8 mouse cellular contexts compared by ENCODE assay signal in the genomic region with DNA sequence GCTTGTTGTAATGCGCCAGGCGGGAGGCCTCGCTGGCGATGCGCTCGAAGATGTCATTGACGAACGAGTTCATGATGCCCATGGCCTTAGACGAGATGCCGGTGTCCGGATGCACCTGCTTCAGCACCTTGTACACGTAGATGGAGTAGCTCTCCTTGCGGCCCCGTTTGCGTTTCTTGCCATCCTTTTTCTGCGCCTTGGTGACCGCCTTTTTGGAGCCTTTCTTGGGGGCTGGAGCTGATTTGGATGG. TPM values are rescaled to one million over a fixed set of nuclear protein-coding genes. Genes with fewer than 3 reads are reported as not detected.
DNase-seq lines count a peak whose midpoint lies in the region; ATAC-seq and TF ChIP-seq lines count a peak whose summit lies in the region.
"Not testable (repeated sequence)": the region's sequence is repeated elsewhere in the genome, so short reads cannot be mapped to it uniquely, and the experiment has no call there.

No protein-coding gene starts in this region.

- peaks cover 55% of the 10 kb centered on the region for H3K27me3 ChIP-seq in forebrain, embryonic 10.5 days (ENCODE audit: poor library complexity, severe bottlenecking)
- not testable (repeated sequence) for H3K27me3 ChIP-seq in heart, embryonic 14.5 days (ENCODE audit: control insufficient read depth, insufficient read depth, low read length); intestine, embryonic 14.5 days (replicated peaks; ENCODE audit: control insufficient read depth, insufficient read depth, low read length); neural tube, embryonic 12.5 days (replicated peaks); testis, adult 2 months (ENCODE audit: control insufficient read depth, insufficient read depth, low read length)
- peaks cover 31% of the 10 kb centered on the region for H3K27me3 ChIP-seq in limb, embryonic 13.5 days
- H3K27me3 ChIP-seq in lung, embryonic 16.5 days (ENCODE audit: control insufficient read depth, insufficient read depth, low read depth, low read length) = peaks cover 16% of the 10 kb centered on the region

- peak overlapping the region; percentile 89 for H3K27ac ChIP-seq in bone marrow, adult 2 months (ENCODE audit: control insufficient read depth, insufficient read depth, low read depth, low read length, poor library complexity)
- peak overlapping the region; percentile 96 for H3K27ac ChIP-seq in forebrain, embryonic 10.5 days
- peak overlapping the region; percentile 76 to 96 for H3K27ac ChIP-seq in heart, embryonic 14.5 days (replicated peaks in 1 of 2; ENCODE audit: control insufficient read depth in 1 of 2, insufficient read depth in 1 of 2, low read depth in 2 of 2, low read length in 2 of 2)
- H3K27ac ChIP-seq in intestine, embryonic 14.5 days (ENCODE audit: low read depth) = peak overlapping the region; percentile 94
- peak overlapping the region; percentile 86 for H3K27ac ChIP-seq in limb, embryonic 13.5 days
- H3K27ac ChIP-seq in lung, embryonic 16.5 days (ENCODE audit: low read length) = peak overlapping the region; percentile 99
- peak overlapping the region; percentile 98 for H3K27ac ChIP-seq in neural tube, embryonic 12.5 days
- H3K27ac ChIP-seq in testis, adult 2 months (ENCODE audit: control insufficient read depth, insufficient read depth, low read depth, low read length) = peak overlapping the region; percentile 98

- 0% methylated on average over 17 of the region's 17 CpGs for WGBS in bone marrow, adult 2 months
- under 1% methylated on average over 17 of the region's 17 CpGs for WGBS in forebrain, embryonic 10.5 days
- WGBS in heart, embryonic 14.5 days = under 1% methylated on average over 17 of the region's 17 CpGs
- WGBS in intestine, embryonic 14.5 days = under 1% methylated on average over 17 of the region's 17 CpGs
- 0% methylated on average over 17 of the region's 17 CpGs for WGBS in limb, embryonic 13.5 days
- WGBS in lung, embryonic 16.5 days = 1% methylated on average over 14 of the region's 17 CpGs
- WGBS in neural tube, embryonic 12.5 days = under 1% methylated on average over 17 of the region's 17 CpGs

- not testable (repeated sequence) for DNase-seq in forebrain, embryonic 10.5 days (ENCODE audit: extremely low spot score, low spot score)
- DNase-seq in intestine, embryonic 14.5 days (ENCODE audit: low spot score) = peak; percentile 89

- ATAC-seq in heart, embryonic 14.5 days (ENCODE audit: insufficient number of reproducible peaks, insufficient read depth, low FRiP score, low read depth); limb, embryonic 13.5 days (ENCODE audit: low FRiP score, low read depth); lung, embryonic 16.5 days (ENCODE audit: low read depth): not testable (repeated sequence)
- ATAC-seq in intestine, embryonic 14.5 days (replicated peaks; ENCODE audit: low FRiP score, low TSS enrichment, low read depth) = peak; percentile 40; the same call in 1 of the 2 replicates
- ATAC-seq in neural tube, embryonic 12.5 days (ENCODE audit: low FRiP score, low read depth) = peak; percentile 30; the same call in 1 of the 2 replicates

- TF ChIP-seq POLR2A in bone marrow, adult 2 months (IDR thresholded peaks at IDR 0.05; ENCODE audit: borderline replicate concordance, control insufficient read depth, low read depth, low read length) = peak; percentile 13; the same call in 1 of the 2 replicates
- not testable (repeated sequence) for TF ChIP-seq POLR2A in testis, adult 2 months (IDR thresholded peaks at IDR 0.05; ENCODE audit: control insufficient read depth, low read depth, low read length)

- H3K4me3 ChIP-seq in bone marrow, adult 2 months (replicated peaks; ENCODE audit: control insufficient read depth, low read depth, low read length) = peak overlapping the region; percentile 68
- peak overlapping the region; percentile 83 for H3K4me3 ChIP-seq in forebrain, embryonic 10.5 days
- peak overlapping the region; percentile 55 to 57 for H3K4me3 ChIP-seq in heart, embryonic 14.5 days (ENCODE audit: control insufficient read depth in 1 of 2, insufficient read depth in 1 of 2, low read depth in 1 of 2, low read length in 2 of 2)
- peak overlapping the region; percentile 80 for H3K4me3 ChIP-seq in intestine, embryonic 14.5 days (ENCODE audit: low read depth, low read length)
- H3K4me3 ChIP-seq in limb, embryonic 13.5 days = peak overlapping the region; percentile 84
- H3K4me3 ChIP-seq in lung, embryonic 16.5 days (ENCODE audit: low read length) = peak overlapping the region; percentile 85
- peak overlapping the region; percentile 71 for H3K4me3 ChIP-seq in neural tube, embryonic 12.5 days
- peak overlapping the region; percentile 92 for H3K4me3 ChIP-seq in testis, adult 2 months (ENCODE audit: control insufficient read depth, low read depth, low read length)

- peak overlapping the region; percentile 83 for H3K9ac ChIP-seq in heart, embryonic 14.5 days (ENCODE audit: low read length)
- peak overlapping the region; percentile 72 for H3K9ac ChIP-seq in intestine, embryonic 14.5 days (ENCODE audit: low read length)
- peak overlapping the region; percentile 74 for H3K9ac ChIP-seq in limb, embryonic 13.5 days
- peak overlapping the region; percentile 75 for H3K9ac ChIP-seq in lung, embryonic 16.5 days (ENCODE audit: low read length)
- H3K9ac ChIP-seq in neural tube, embryonic 12.5 days = peak overlapping the region; percentile 85

- not testable (repeated sequence) for H3K9me3 ChIP-seq in forebrain, embryonic 10.5 days; heart, embryonic 14.5 days (ENCODE audit: control insufficient read depth, low read length); intestine, embryonic 14.5 days (ENCODE audit: control insufficient read depth, low read length); limb, embryonic 13.5 days; lung, embryonic 16.5 days (ENCODE audit: control insufficient read depth, low read length); neural tube, embryonic 12.5 days

- not testable (repeated sequence) for TF ChIP-seq CTCF in bone marrow, adult 2 months (IDR thresholded peaks at IDR 0.05; ENCODE audit: control insufficient read depth, insufficient read depth, low read length); testis, adult 2 months (IDR thresholded peaks at IDR 0.05; ENCODE audit: control insufficient read depth, insufficient read depth, insufficient replicate concordance, low read depth, low read length)

- H3K4me1 ChIP-seq in bone marrow, adult 2 months (ENCODE audit: control insufficient read depth, insufficient read depth, low read length); testis, adult 2 months (ENCODE audit: control insufficient read depth, insufficient read depth, low read length): not testable (repeated sequence)
- peaks cover 68% of the 10 kb centered on the region for H3K4me1 ChIP-seq in forebrain, embryonic 10.5 days
- peaks cover 9 to 30% of the 10 kb centered on the region in 2 experiments for H3K4me1 ChIP-seq in heart, embryonic 14.5 days (ENCODE audit: control insufficient read depth in 2 of 2, insufficient read depth in 2 of 2, low read length in 2 of 2)
- H3K4me1 ChIP-seq in intestine, embryonic 14.5 days (replicated peaks; ENCODE audit: control insufficient read depth, insufficient read depth, low read length) = peaks cover 22% of the 10 kb centered on the region
- peaks cover 40% of the 10 kb centered on the region for H3K4me1 ChIP-seq in limb, embryonic 13.5 days
- H3K4me1 ChIP-seq in lung, embryonic 16.5 days (replicated peaks; ENCODE audit: control insufficient read depth, insufficient read depth, low read length) = peaks cover 19% of the 10 kb centered on the region
- peaks cover 26% of the 10 kb centered on the region for H3K4me1 ChIP-seq in neural tube, embryonic 12.5 days

- peak overlapping the region; percentile 95 for H3K4me2 ChIP-seq in heart, embryonic 14.5 days (ENCODE audit: low read length)
- peak overlapping the region; percentile 94 for H3K4me2 ChIP-seq in intestine, embryonic 14.5 days (ENCODE audit: low read length)
- peak overlapping the region; percentile 93 for H3K4me2 ChIP-seq in limb, embryonic 13.5 days (replicated peaks)
- H3K4me2 ChIP-seq in lung, embryonic 16.5 days (ENCODE audit: low read depth, low read length) = peak overlapping the region; percentile 62
- H3K4me2 ChIP-seq in neural tube, embryonic 12.5 days (replicated peaks) = peak overlapping the region; percentile 91

- H3K36me3 ChIP-seq in forebrain, embryonic 10.5 days (replicated peaks) = peaks cover 13% of the 10 kb centered on the region
- H3K36me3 ChIP-seq in heart, embryonic 14.5 days (ENCODE audit: control insufficient read depth, insufficient read depth, low read length) = peaks cover 22% of the 10 kb centered on the region
- H3K36me3 ChIP-seq in intestine, embryonic 14.5 days (ENCODE audit: control insufficient read depth, insufficient read depth, low read length) = peaks cover 19% of the 10 kb centered on the region
- H3K36me3 ChIP-seq in limb, embryonic 13.5 days = peaks cover 14% of the 10 kb centered on the region
- not testable (repeated sequence) for H3K36me3 ChIP-seq in lung, embryonic 16.5 days (ENCODE audit: control insufficient read depth, insufficient read depth, low read length); neural tube, embryonic 12.5 days; testis, adult 2 months (ENCODE audit: control insufficient read depth, insufficient read depth, low read length)

RNA-seq across cellular contexts. Expression of gene Hist3h2a, which starts 0.4 kb away (rescaled TPM):
- 22.9 and 25.6 TPM in 2 replicates for polyA plus RNA-seq in bone marrow, adult 2 months (2011; ENCODE audit: insufficient read depth, insufficient read length, low replicate concordance, missing spikeins)
- polyA plus RNA-seq in forebrain, embryonic 10.5 days (2016; fragmentation: Nextera tagmentation; extraction: Ambion mirVana) = 15.1 and 19.4 TPM in 2 replicates
- polyA plus RNA-seq in heart, embryonic 14.5 days (2014; fragmentation: Nextera tagmentation; extraction: Ambion mirVana) = 34.0 and 40.8 TPM in 2 replicates
- polyA plus RNA-seq in intestine, embryonic 14.5 days (2014; fragmentation: Nextera tagmentation; extraction: Ambion mirVana) = 28.7 and 30.3 TPM in 2 replicates
- 29.6 and 29.9 TPM in 2 replicates for polyA plus RNA-seq in limb, embryonic 13.5 days (2015; fragmentation: Nextera tagmentation; extraction: Ambion mirVana)
- polyA plus RNA-seq in lung, embryonic 16.5 days (2015; fragmentation: Nextera tagmentation; extraction: Ambion mirVana) = 21.8 and 23.3 TPM in 2 replicates
- polyA plus RNA-seq in neural tube, embryonic 12.5 days (2016; fragmentation: Nextera tagmentation; extraction: Ambion mirVana) = 91.6 and 103 TPM in 2 replicates
- polyA plus RNA-seq in testis, adult 2 months (2012; rRNA removed) = 6.4 and 6.5 TPM in 2 replicates

RNA-seq across cellular contexts. Expression of gene Trim17, which starts 0.4 kb away (rescaled TPM):
- 0.29 TPM in 1 of 2 replicates, not detected in the other for polyA plus RNA-seq in bone marrow, adult 2 months (2011; ENCODE audit: insufficient read depth, insufficient read length, low replicate concordance, missing spikeins)
- 0.19 and 0.31 TPM in 2 replicates for polyA plus RNA-seq in forebrain, embryonic 10.5 days (2016; fragmentation: Nextera tagmentation; extraction: Ambion mirVana)
- 0.11 and 0.47 TPM in 2 replicates for polyA plus RNA-seq in heart, embryonic 14.5 days (2014; fragmentation: Nextera tagmentation; extraction: Ambion mirVana)
- polyA plus RNA-seq in intestine, embryonic 14.5 days (2014; fragmentation: Nextera tagmentation; extraction: Ambion mirVana) = 0.24 and 0.28 TPM in 2 replicates
- 0.87 and 1.7 TPM in 2 replicates for polyA plus RNA-seq in limb, embryonic 13.5 days (2015; fragmentation: Nextera tagmentation; extraction: Ambion mirVana)
- 0.41 and 0.65 TPM in 2 replicates for polyA plus RNA-seq in lung, embryonic 16.5 days (2015; fragmentation: Nextera tagmentation; extraction: Ambion mirVana)
- polyA plus RNA-seq in neural tube, embryonic 12.5 days (2016; fragmentation: Nextera tagmentation; extraction: Ambion mirVana) = 0.84 and 1.0 TPM in 2 replicates
- polyA plus RNA-seq in testis, adult 2 months (2012; rRNA removed) = 166 and 167 TPM in 2 replicates

RNA-seq across cellular contexts. Expression of gene Hist3h2ba, which starts 5.4 kb away (rescaled TPM):
- polyA plus RNA-seq in bone marrow, adult 2 months (2011; ENCODE audit: insufficient read depth, insufficient read length, low replicate concordance, missing spikeins) = 18.8 and 22.9 TPM in 2 replicates
- polyA plus RNA-seq in forebrain, embryonic 10.5 days (2016; fragmentation: Nextera tagmentation; extraction: Ambion mirVana) = 22.7 and 36.5 TPM in 2 replicates
- 8.9 and 16.0 TPM in 2 replicates for polyA plus RNA-seq in heart, embryonic 14.5 days (2014; fragmentation: Nextera tagmentation; extraction: Ambion mirVana)
- polyA plus RNA-seq in intestine, embryonic 14.5 days (2014; fragmentation: Nextera tagmentation; extraction: Ambion mirVana) = 24.9 and 26.3 TPM in 2 replicates
- polyA plus RNA-seq in limb, embryonic 13.5 days (2015; fragmentation: Nextera tagmentation; extraction: Ambion mirVana) = 35.8 and 40.7 TPM in 2 replicates
- polyA plus RNA-seq in lung, embryonic 16.5 days (2015; fragmentation: Nextera tagmentation; extraction: Ambion mirVana) = 24.0 and 28.3 TPM in 2 replicates
- 167 and 246 TPM in 2 replicates for polyA plus RNA-seq in neural tube, embryonic 12.5 days (2016; fragmentation: Nextera tagmentation; extraction: Ambion mirVana)
- polyA plus RNA-seq in testis, adult 2 months (2012; rRNA removed) = 8.7 and 8.9 TPM in 2 replicates

RNA-seq across cellular contexts. Expression of gene Rnf187, which starts 15.4 kb away (rescaled TPM):
- 108 and 135 TPM in 2 replicates for polyA plus RNA-seq in bone marrow, adult 2 months (2011; ENCODE audit: insufficient read depth, insufficient read length, low replicate concordance, missing spikeins)
- 265 and 273 TPM in 2 replicates for polyA plus RNA-seq in forebrain, embryonic 10.5 days (2016; fragmentation: Nextera tagmentation; extraction: Ambion mirVana)
- 208 and 213 TPM in 2 replicates for polyA plus RNA-seq in heart, embryonic 14.5 days (2014; fragmentation: Nextera tagmentation; extraction: Ambion mirVana)
- polyA plus RNA-seq in intestine, embryonic 14.5 days (2014; fragmentation: Nextera tagmentation; extraction: Ambion mirVana) = 240 and 258 TPM in 2 replicates
- polyA plus RNA-seq in limb, embryonic 13.5 days (2015; fragmentation: Nextera tagmentation; extraction: Ambion mirVana) = 245 and 261 TPM in 2 replicates
- 150 and 161 TPM in 2 replicates for polyA plus RNA-seq in lung, embryonic 16.5 days (2015; fragmentation: Nextera tagmentation; extraction: Ambion mirVana)
- polyA plus RNA-seq in neural tube, embryonic 12.5 days (2016; fragmentation: Nextera tagmentation; extraction: Ambion mirVana) = 594 and 608 TPM in 2 replicates
- polyA plus RNA-seq in testis, adult 2 months (2012; rRNA removed) = 215 and 247 TPM in 2 replicates

RNA-seq across cellular contexts. Expression of gene Trim11, which starts 23.8 kb away (rescaled TPM):
- polyA plus RNA-seq in bone marrow, adult 2 months (2011; ENCODE audit: insufficient read depth, insufficient read length, low replicate concordance, missing spikeins) = 37.2 and 67.8 TPM in 2 replicates
- polyA plus RNA-seq in forebrain, embryonic 10.5 days (2016; fragmentation: Nextera tagmentation; extraction: Ambion mirVana) = 18.5 and 19.6 TPM in 2 replicates
- polyA plus RNA-seq in heart, embryonic 14.5 days (2014; fragmentation: Nextera tagmentation; extraction: Ambion mirVana) = 33.4 and 36.1 TPM in 2 replicates
- polyA plus RNA-seq in intestine, embryonic 14.5 days (2014; fragmentation: Nextera tagmentation; extraction: Ambion mirVana) = 16.5 and 19.6 TPM in 2 replicates
- polyA plus RNA-seq in limb, embryonic 13.5 days (2015; fragmentation: Nextera tagmentation; extraction: Ambion mirVana) = 23.8 and 24.0 TPM in 2 replicates
- polyA plus RNA-seq in lung, embryonic 16.5 days (2015; fragmentation: Nextera tagmentation; extraction: Ambion mirVana) = 21.9 and 23.2 TPM in 2 replicates
- polyA plus RNA-seq in neural tube, embryonic 12.5 days (2016; fragmentation: Nextera tagmentation; extraction: Ambion mirVana) = 20.5 TPM in 2 replicates
- 44.1 and 48.9 TPM in 2 replicates for polyA plus RNA-seq in testis, adult 2 months (2012; rRNA removed)

Comparison
In these comparisons a context has a peak if more than half of its experiments do, and no peak if none do; other contexts are left out.
1. RNA of gene Trim17, which starts 0.4 kb away (polyA plus RNA-seq): 166 to 167 TPM in testis, adult 2 months; 0.87 to 1.7 TPM in limb, embryonic 13.5 days, 0.84 to 1.0 TPM in neural tube, embryonic 12.5 days, 0.11 to 0.47 TPM in heart, embryonic 14.5 days, 0.41 to 0.65 TPM in lung, embryonic 16.5 days, 0.24 to 0.28 TPM in intestine, embryonic 14.5 days, 0.29 TPM in bone marrow, adult 2 months and 0.19 to 0.31 TPM in forebrain, embryonic 10.5 days; every median in the first group is over 10 times any median in the second.
2. Peak in every context shown above with its lines, with median percentiles within 50 percentile points of each other: H3K27ac ChIP-seq, H3K4me3 ChIP-seq, H3K4me2 ChIP-seq and H3K9ac ChIP-seq.